Mouse (Mus musculus): ENCODE measurements at regions not wholly inside any gene's neighbourhood (a gene's known extent, or its start where the extent isn't known, plus 50 kb on each side); places are given as distances from the start of the nearest gene placed in this dataset.

- DNase-seq, result no peak
These were observed 60.3 kb downstream of the Fzd1 start for GRCm38 (mm10) chr5:4697346-4698095.

GRCm38 (mm10) chr5:4696701-4697100, 61.1 kb downstream of the Fzd1 start:
- no peak for DNase-seq

GRCm38 (mm10) chr5:4689130-4689529, 68.7 kb downstream of the Fzd1 start:
- DNase-seq, result no peak

GRCm38 (mm10) chr5:4675316-4675715, 82.5 kb downstream of the Fzd1 start:
- DNase-seq, result no peak

- no peak for DNase-seq
These were observed 91.5 kb downstream of the Fzd1 start for GRCm38 (mm10) chr5:4666381-4666780.

GRCm38 (mm10) chr5:4665978-4666377, 91.9 kb downstream of the Fzd1 start:
- no peak for DNase-seq

- no peak for DNase-seq
These were observed 92.9 kb downstream of the Fzd1 start for GRCm38 (mm10) chr5:4664918-4665317.

GRCm38 (mm10) chr5:4664488-4664887, 93.3 kb downstream of the Fzd1 start:
- peak; percentile 55 for DNase-seq

- no peak for DNase-seq
These were observed 95.6 kb downstream of the Fzd1 start for GRCm38 (mm10) chr5:4662198-4662585.

GRCm38 (mm10) chr5:4661420-4662197, 96.2 kb downstream of the Fzd1 start:
- DNase-seq, result no peak

- DNase-seq, result no peak
These were observed 99.9 kb downstream of the Fzd1 start for GRCm38 (mm10) chr5:4657982-4658381.

- DNase-seq, result no peak
These were observed 103.6 kb downstream of the Fzd1 start for GRCm38 (mm10) chr5:4654186-4654585.

- DNase-seq, result no peak
These were observed 106.5 kb downstream of the Fzd1 start for GRCm38 (mm10) chr5:4651167-4651955.

GRCm38 (mm10) chr5:4650709-4651108, 107.1 kb downstream of the Fzd1 start:
- no peak for DNase-seq

- no peak for DNase-seq
These were observed 107.8 kb downstream of the Fzd1 start for GRCm38 (mm10) chr5:4649858-4650556.

GRCm38 (mm10) chr5:4641041-4641440, 116.8 kb downstream of the Fzd1 start:
- DNase-seq, result no peak

GRCm38 (mm10) chr5:4633763-4634162, 124.1 kb downstream of the Fzd1 start:
- no peak for DNase-seq

- peak; percentile 27 for DNase-seq
These were observed 132.6 kb downstream of the Fzd1 start for GRCm38 (mm10) chr5:4625206-4625605.

GRCm38 (mm10) chr5:4623625-4624024, 134.2 kb downstream of the Fzd1 start:
- no peak for DNase-seq

- peak; percentile 53 for DNase-seq
These were observed 137.2 kb downstream of the Fzd1 start for GRCm38 (mm10) chr5:4620513-4621210.

GRCm38 (mm10) chr5:4615233-4615632, 142.6 kb downstream of the Fzd1 start:
- DNase-seq, result no peak

GRCm38 (mm10) chr5:4597471-4597870, 160.4 kb downstream of the Fzd1 start:
- no peak for DNase-seq
